In genomic region chr4:144299414-144299813, GRCm38 (mm10) we compare ENCODE assay signal across 26 mouse cellular contexts. TPM values are rescaled to one million over a fixed set of nuclear protein-coding genes. Genes with fewer than 3 reads are reported as not detected.
"Had no signal": no experiment of that assay in that cellular context is flagged by ENCODE, and none has a peak within 500 bp of the region (broad histone marks: within the 10 kb centered on the region; RNA-seq: fewer than 3 reads in every experiment).

No protein-coding gene starts in this region.

RNA-seq across cellular contexts. Expression of gene Pramel5, which starts 19.1 kb away (rescaled TPM):
- total RNA-seq: layer of hippocampus, adult 18-20 months; layer of hippocampus, postnatal 25 days; left cerebral cortex, adult 2 months; left cerebral cortex, postnatal 10 days; left cerebral cortex, postnatal 36 days; liver, adult 2 months; monocyte, adult 5-6 weeks; neutrophil, adult 5-6 weeks had no signal
- polyA plus RNA-seq: intestine, embryonic 16.5 days; kidney, embryonic 14.5 days; limb, embryonic 11.5 days; limb, embryonic 14.5 days; liver, adult 2 months; liver, embryonic 13.5 days; liver, embryonic 16.5 days; lung, adult 2 months; lung, embryonic 16.5 days; macrophage; midbrain, embryonic 10.5 days; midbrain, embryonic 13.5 days; midbrain, embryonic 16.5 days; myocyte; neural tube, embryonic 13.5 days; small intestine, adult 2 months; spleen, adult 2 months; stomach, embryonic 16.5 days; thymus, adult 2 months had no signal

RNA-seq across cellular contexts. Expression of gene Gm13128, which starts 30.6 kb away (rescaled TPM):
- total RNA-seq: layer of hippocampus, adult 18-20 months; layer of hippocampus, postnatal 25 days; left cerebral cortex, adult 2 months; left cerebral cortex, postnatal 10 days; left cerebral cortex, postnatal 36 days; liver, adult 2 months; monocyte, adult 5-6 weeks had no signal
- polyA plus RNA-seq: intestine, embryonic 16.5 days; kidney, embryonic 14.5 days; limb, embryonic 11.5 days; limb, embryonic 14.5 days; liver, adult 2 months; liver, embryonic 13.5 days; liver, embryonic 16.5 days; lung, adult 2 months; lung, embryonic 16.5 days; macrophage; midbrain, embryonic 10.5 days; midbrain, embryonic 13.5 days; midbrain, embryonic 16.5 days; myocyte; neural tube, embryonic 13.5 days; small intestine, adult 2 months; spleen, adult 2 months; stomach, embryonic 16.5 days; thymus, adult 2 months had no signal

RNA-seq across cellular contexts. Expression of gene Gm13119, which starts 58.3 kb away (rescaled TPM):
- total RNA-seq: layer of hippocampus, adult 18-20 months; layer of hippocampus, postnatal 25 days; left cerebral cortex, adult 2 months; left cerebral cortex, postnatal 10 days; left cerebral cortex, postnatal 36 days; liver, adult 2 months; monocyte, adult 5-6 weeks; neutrophil, adult 5-6 weeks had no signal
- polyA plus RNA-seq: intestine, embryonic 16.5 days; kidney, embryonic 14.5 days; limb, embryonic 11.5 days; limb, embryonic 14.5 days; liver, adult 2 months; liver, embryonic 13.5 days; liver, embryonic 16.5 days; lung, adult 2 months; lung, embryonic 16.5 days; macrophage; midbrain, embryonic 10.5 days; midbrain, embryonic 13.5 days; midbrain, embryonic 16.5 days; myocyte; neural tube, embryonic 13.5 days; small intestine, adult 2 months; spleen, adult 2 months; stomach, embryonic 16.5 days; thymus, adult 2 months had no signal
